Mouse (Mus musculus) heart, adult 2 months (tissue): ENCODE results near the gene Rgs19. TPM values are rescaled to one million over a fixed set of nuclear protein-coding genes. Genes with fewer than 3 reads are reported as not detected.

Experiments used
- DNase-seq, 2 experiments: peaks; one replicate each; pipeline ENCODE4 v3.0.0; 2021
- H3K27ac ChIP-seq: fragments of 200-600 bp; 2 replicates; pipeline ENCODE4 v1.8.1; 2022
- H3K27me3 ChIP-seq: fragments of 200-500 bp; 2 replicates; pipeline ENCODE4 v1.6.1; 2012; ENCODE audit warnings: mild to moderate bottlenecking, low read length, inconsistent platforms, mixed read lengths; ENCODE audit not compliant: control insufficient read depth, insufficient read depth
- H3K36me3 ChIP-seq: fragments of 200-500 bp; 2 replicates; pipeline ENCODE4 v1.6.1; 2012; ENCODE audit warnings: low read length, inconsistent platforms; ENCODE audit not compliant: control insufficient read depth, insufficient read depth
- H3K4me1 ChIP-seq: fragments of 200-500 bp; 2 replicates; pipeline ENCODE4 v1.6.1; 2011; ENCODE audit warnings: low read length; ENCODE audit not compliant: control insufficient read depth, insufficient read depth
- H3K4me3 ChIP-seq: fragments of 200-600 bp; 2 replicates; pipeline ENCODE4 v1.8.1; 2022
- H3K79me2 ChIP-seq: fragments of 200-500 bp; replicated peaks from 2 replicates; pipeline ENCODE4 v1.6.1; 2012; ENCODE audit warnings: mild to moderate bottlenecking, inconsistent platforms, low read length, moderate library complexity, mixed read lengths; ENCODE audit not compliant: control insufficient read depth, insufficient read depth
- H3K9ac ChIP-seq: fragments of 200-500 bp; 2 replicates; pipeline ENCODE4 v1.6.1; 2012; ENCODE audit warnings: low read depth, mild to moderate bottlenecking, control low read depth, inconsistent platforms, low read length, mixed read lengths
- CTCF ChIP-seq: fragments of 200-600 bp; IDR thresholded peaks from 2 replicates; pipeline ENCODE4 v1.8.1; 2022; ENCODE audit warnings: antibody characterized with exemption, mild to moderate bottlenecking, moderate library complexity
- EP300 ChIP-seq: fragments of 200-500 bp; IDR thresholded peaks from 2 replicates; pipeline ENCODE4 v1.6.1; 2011; ENCODE audit warnings: low read depth, low read length, control low read depth; ENCODE audit not compliant: insufficient read depth
- POLR2A ChIP-seq: fragments of 200-500 bp; IDR thresholded peaks from 2 replicates; pipeline ENCODE4 v1.6.1; 2011; ENCODE audit warnings: mild to moderate bottlenecking, low read depth, low read length, control low read depth; ENCODE audit not compliant: insufficient read depth
- WGBS: fragments of 180-500 bp; shearing (Covaris S2); methylation state at CpG from one replicate; pipeline ENCODE4 v1.1.7; 2018; 5-methylcytosine and 5-hydroxymethylcytosine counted together
- intact Hi-C: fragments of 180-260 bp; cut with DNase I; formaldehyde crosslinking; loops from one replicate; pipeline ENCODE4 v1.15.1; 2025
- polyA plus RNA-seq: library from polyadenylated mRNA; depleted of rRNA; stranded (reverse); fragments of >200 nt; gene quantifications from 2 replicates; pipeline ENCODE4 v1.2.3, GENCODE M21; 2012
- total RNA-seq, 2 experiments: library from RNA; stranded (reverse); gene quantifications; 2 replicates each; pipeline ENCODE4 v1.2.3; 2021

The Rgs19 gene
- total and polyA plus RNA-seq, 3 experiments, result 6.7 to 24.5 (median 8.0) TPM

GRCm38 (mm10) chr2:181716991-181717390, 23.2 kb upstream of the Rgs19 start:
- Histone ChIP-seq H3K79me2 (no peaks in the 10 kb centered on the region), H3K9ac (no peak overlapping the region), H3K4me3 (no peak overlapping the region), H3K36me3 (no peaks in the 10 kb centered on the region), H3K27ac (no peak overlapping the region), H3K27me3 (no peaks in the 10 kb centered on the region), H3K4me1 (no peaks in the 10 kb centered on the region)
- DNase-seq, result no peak
- no peak for TF ChIP-seq POLR2A
- no peak for TF ChIP-seq EP300
- no peak for TF ChIP-seq CTCF
- WGBS, result 34% methylated on average over 3 of the region's 3 CpGs
- intact Hi-C loops, result no loop called here

GRCm38 (mm10) chr2:181715382-181715781, 21.6 kb upstream of the Rgs19 start:
- Histone ChIP-seq H3K4me3 (no peak overlapping the region), H3K79me2 (no peaks in the 10 kb centered on the region), H3K4me1 (no peaks in the 10 kb centered on the region), H3K9ac (no peak overlapping the region), H3K36me3 (no peaks in the 10 kb centered on the region), H3K27me3 (no peaks in the 10 kb centered on the region), H3K27ac (no peak overlapping the region)
- intact Hi-C loops, result no loop called here
- DNase-seq, result no peak
- WGBS, result 61% methylated on average over 3 of the region's 3 CpGs
- no peak for TF ChIP-seq CTCF
- TF ChIP-seq EP300, result no peak
- no peak for TF ChIP-seq POLR2A

- Histone ChIP-seq H3K4me1 (no peaks in the 10 kb centered on the region), H3K36me3 (no peaks in the 10 kb centered on the region), H3K9ac (no peak within 1 kb of the TSS), H3K27me3 (no peaks in the 10 kb centered on the region), H3K4me3 (no peak within 1 kb of the TSS), H3K79me2 (no peaks in the 10 kb centered on the region), H3K27ac (no peak within 1 kb of the TSS)
- WGBS, result 3% methylated on average over 7 of the region's 7 CpGs
- TF ChIP-seq EP300 (no peak), CTCF (no peak), POLR2A (no peak)
- no peak for DNase-seq
- intact Hi-C loops, result no loop called here
These were observed 21.1 kb upstream of the Rgs19 start, which contains the start of gene Oprl1 for GRCm38 (mm10) chr2:181714903-181715326. Gene Oprl1, plus strand, starts transcription at chr2:181715016.

- Histone ChIP-seq H3K36me3 (no peaks in the 10 kb centered on the region), H3K27ac (no peak overlapping the region), H3K79me2 (no peaks in the 10 kb centered on the region), H3K27me3 (no peaks in the 10 kb centered on the region), H3K4me3 (no peak overlapping the region), H3K9ac (no peak overlapping the region), H3K4me1 (no peaks in the 10 kb centered on the region)
- intact Hi-C loops, result no loop called here
- DNase-seq, result no peak
- TF ChIP-seq POLR2A (no peak), EP300 (no peak), CTCF (no peak)
- WGBS, result 94% methylated on average over 1 of the region's 1 CpGs
These were observed 20.0 kb upstream of the Rgs19 start for GRCm38 (mm10) chr2:181713749-181714148.

GRCm38 (mm10) chr2:181706668-181707067, 12.9 kb upstream of the Rgs19 start:
- TF ChIP-seq CTCF (peak; percentile 76), EP300 (no peak), POLR2A (no peak)
- WGBS, result 34% methylated on average over 4 of the region's 4 CpGs
- no peak overlapping the region for H3K4me3 ChIP-seq
- intact Hi-C loops, result loop anchor here (2.0 kb wide), 3 partner anchors 22 to 84 kb away; no protein-coding TSS in a partner anchor
- no peaks in the 10 kb centered on the region for H3K4me1 ChIP-seq
- no peaks in the 10 kb centered on the region for H3K27me3 ChIP-seq
- no peak overlapping the region for H3K27ac ChIP-seq
- H3K79me2 ChIP-seq, result no peaks in the 10 kb centered on the region
- H3K36me3 ChIP-seq, result no peaks in the 10 kb centered on the region
- DNase-seq, result no peak
- no peak overlapping the region for H3K9ac ChIP-seq

GRCm38 (mm10) chr2:181698241-181698640, 4.5 kb upstream of the Rgs19 start, which contains the start of gene Lkaaear1:
Gene Lkaaear1, minus strand, starts transcription at chr2:181698442.
- TF ChIP-seq POLR2A (no peak), CTCF (no peak), EP300 (no peak)
- H3K4me1 ChIP-seq, result peaks cover 1% of the 10 kb centered on the region; the same call in 1 of the 2 replicates
- no peak within 1 kb of the TSS for H3K9ac ChIP-seq
- no peak within 1 kb of the TSS for H3K27ac ChIP-seq
- H3K36me3 ChIP-seq, result no peaks in the 10 kb centered on the region
- H3K79me2 ChIP-seq, result no peaks in the 10 kb centered on the region
- no peak for DNase-seq
- intact Hi-C loops, result no loop called here
- H3K27me3 ChIP-seq, result no peaks in the 10 kb centered on the region
- H3K4me3 ChIP-seq, result no peak within 1 kb of the TSS
- WGBS, result 61% methylated on average over 5 of the region's 5 CpGs
